Mouse (Mus musculus) forebrain, embryonic 12.5 days (tissue): Measurements from ENCODE around the gene Abce1. TPM values are rescaled to one million over a fixed set of nuclear protein-coding genes. Genes with fewer than 3 reads are reported as not detected.

Experiments used
- ATAC-seq: fragments of 200-750 bp; cut with Nextera tagmentation; 2 replicates; pipeline ENCODE4 v1.8.0; 2017; ENCODE audit warnings: moderate TSS enrichment; ENCODE audit not compliant: low FRiP score
- H3K27ac ChIP-seq: fragments of 300-500 bp; sonication (generic); 2 replicates; pipeline ENCODE4 v1.5.1; 2016; ENCODE audit warnings: mild to moderate bottlenecking
- H3K27me3 ChIP-seq: fragments of 300-500 bp; sonication (generic); 2 replicates; pipeline ENCODE4 v1.6.1; 2016; ENCODE audit warnings: mild to moderate bottlenecking
- H3K36me3 ChIP-seq: fragments of 300-500 bp; sonication (generic); replicated peaks from 2 replicates; pipeline ENCODE4 v1.6.1; 2016; ENCODE audit warnings: mild to moderate bottlenecking
- H3K4me1 ChIP-seq: fragments of 300-500 bp; sonication (generic); 2 replicates; pipeline ENCODE4 v1.6.1; 2016
- H3K4me2 ChIP-seq: fragments of 300-500 bp; sonication (generic); 2 replicates; pipeline ENCODE4 v1.6.1; 2016; ENCODE audit warnings: mild to moderate bottlenecking, moderate library complexity
- H3K4me3 ChIP-seq: fragments of 300-500 bp; sonication (generic); replicated peaks from 2 replicates; pipeline ENCODE4 v1.5.1; 2016; ENCODE audit warnings: mild to moderate bottlenecking
- H3K9ac ChIP-seq: fragments of 300-500 bp; sonication (generic); 2 replicates; pipeline ENCODE4 v1.6.1; 2016; ENCODE audit warnings: mild to moderate bottlenecking
- H3K9me3 ChIP-seq: fragments of 300-500 bp; sonication (generic); 2 replicates; pipeline ENCODE4 v1.6.1; 2016
- WGBS: fragments of 180-500 bp; shearing (Covaris S2); methylation state at CpG from one replicate; pipeline ENCODE4 v1.1.7; 2016; 5-methylcytosine and 5-hydroxymethylcytosine counted together
- polyA plus RNA-seq: library from polyadenylated mRNA; unstranded; fragments of >200 nt; fragmentation: Nextera tagmentation; extraction: Ambion mirVana; gene quantifications from 2 replicates; pipeline ENCODE4 v1.2.1, GENCODE M21; 2016

Abce1 gene
- polyA plus RNA-seq, 1 experiment from 2014 or later, result 120 TPM

DNA sequence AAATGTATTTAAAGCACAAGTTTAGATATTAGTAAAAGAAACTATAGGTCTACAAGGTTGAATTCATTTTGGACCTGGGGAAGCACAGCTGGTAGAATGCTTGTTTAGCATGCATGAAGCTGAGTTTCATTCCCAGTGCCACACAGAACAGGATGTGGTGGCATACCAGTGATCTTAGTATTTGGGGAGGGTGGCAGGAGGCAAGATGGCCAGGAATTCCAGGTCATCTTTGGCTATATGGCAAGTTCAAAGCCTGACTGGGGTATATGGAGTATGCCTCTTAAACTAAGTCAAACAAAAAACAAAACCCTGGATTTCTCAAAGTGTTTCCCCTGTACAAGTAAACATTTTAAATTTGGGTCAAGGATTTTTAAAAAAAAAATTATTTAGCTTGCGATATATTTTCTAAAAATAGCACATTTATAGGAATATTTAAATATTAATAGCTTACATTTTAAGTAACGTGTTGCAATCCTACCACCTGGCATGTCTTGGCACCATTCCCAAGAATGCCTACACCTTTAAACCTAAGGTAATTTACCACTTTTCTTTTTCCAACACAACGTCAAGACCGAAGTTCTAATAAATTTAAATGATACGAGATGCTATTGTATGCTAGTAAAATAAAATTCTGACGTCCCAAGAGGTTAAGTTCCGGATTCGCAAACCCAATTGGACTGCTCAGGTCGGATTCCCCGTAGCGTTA, 73.4 kb downstream of the Abce1 start:
- no peak for ATAC-seq
- Histone ChIP-seq H3K27me3 (no peaks in the 10 kb centered on the region), H3K36me3 (no peaks in the 10 kb centered on the region), H3K9ac (no peak overlapping the region), H3K4me1 (peaks cover 23% of the 10 kb centered on the region), H3K27ac (peak overlapping the region; percentile 95; the same call in 1 of the 2 replicates), H3K9me3 (no peaks in the 10 kb centered on the region), H3K4me3 (peak overlapping the region; percentile 87), H3K4me2 (peak overlapping the region; percentile 68)
- WGBS, result 11% methylated on average over 11 of the region's 11 CpGs

DNA sequence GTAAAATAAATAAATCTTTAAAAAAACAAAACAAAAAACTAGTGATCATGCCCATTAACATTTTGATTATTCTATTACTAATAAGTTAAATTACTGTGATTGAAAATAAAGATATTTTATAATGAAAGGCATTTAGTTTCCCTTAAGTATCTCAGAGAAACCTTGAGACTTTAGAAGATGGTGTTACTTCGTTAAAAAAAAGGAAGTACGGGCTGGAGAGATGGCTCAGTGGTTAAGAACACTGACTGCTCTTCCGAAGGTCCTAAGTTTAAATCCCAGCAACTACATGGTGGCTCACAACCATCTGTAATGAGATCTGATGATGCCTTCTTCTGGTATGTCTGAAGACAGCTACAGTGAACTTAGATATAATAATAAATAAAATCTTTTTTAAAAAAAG, 74.3 kb downstream of the Abce1 start:
- ATAC-seq, result no peak
- Histone ChIP-seq H3K27ac (no peak overlapping the region), H3K4me1 (peaks cover 17% of the 10 kb centered on the region), H3K9ac (no peak overlapping the region), H3K27me3 (no peaks in the 10 kb centered on the region), H3K4me2 (no peak overlapping the region), H3K9me3 (no peaks in the 10 kb centered on the region), H3K4me3 (no peak overlapping the region), H3K36me3 (no peaks in the 10 kb centered on the region)
- 82% methylated on average over 3 of the region's 3 CpGs for WGBS

GRCm38 (mm10) chr8:79636151-79636550, 75.4 kb downstream of the Abce1 start:
- Histone ChIP-seq H3K9ac (no peak overlapping the region), H3K36me3 (no peaks in the 10 kb centered on the region)
- 80% methylated on average over 1 of the region's 1 CpGs for WGBS

DNA sequence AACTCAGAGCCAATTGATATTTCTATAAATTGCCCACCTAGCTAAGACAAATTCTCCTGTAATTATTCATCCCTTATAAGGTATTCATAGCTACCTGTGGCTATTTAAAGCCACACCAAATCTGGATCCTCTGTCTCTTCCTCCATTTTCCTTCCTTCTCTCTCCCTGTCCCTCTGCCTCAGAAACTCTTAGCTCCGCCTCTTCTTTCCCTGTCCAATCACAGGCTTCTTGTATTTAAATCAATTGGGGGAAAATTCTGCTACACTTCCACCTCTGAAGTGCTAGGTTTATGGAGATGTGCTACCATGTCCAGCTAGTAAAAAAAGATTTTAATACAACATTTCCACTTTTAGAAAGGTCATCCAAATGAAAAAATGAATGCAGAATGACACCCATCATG, 76.0 kb downstream of the Abce1 start:
- Histone ChIP-seq H3K27me3 (no peaks in the 10 kb centered on the region), H3K4me1 (no peaks in the 10 kb centered on the region), H3K9me3 (no peaks in the 10 kb centered on the region), H3K4me2 (no peak overlapping the region), H3K4me3 (no peak overlapping the region), H3K9ac (no peak overlapping the region), H3K36me3 (no peaks in the 10 kb centered on the region), H3K27ac (no peak overlapping the region)
- no peak for ATAC-seq
- 80% methylated on average over 1 of the region's 1 CpGs for WGBS

More at GRCm38 (mm10) chr8:79636151-79636550, 75.4 kb downstream of the Abce1 start:
- Histone ChIP-seq H3K9me3 (no peaks in the 10 kb centered on the region), H3K4me2 (no peak overlapping the region), H3K27ac (no peak overlapping the region), H3K4me3 (no peak overlapping the region), H3K27me3 (no peaks in the 10 kb centered on the region), H3K4me1 (peaks cover 7% of the 10 kb centered on the region)
- ATAC-seq, result no peak

Other genes with a start within 250 kb of the Abce1 start
- 24.8 and 25.7 TPM in 2 replicates for gene Otud4, start 72.1 kb downstream of the Abce1 start, polyA plus RNA-seq
- gene Anapc10, start 80 bp upstream of the Abce1 start, polyA plus RNA-seq, result 45.5 and 54.1 TPM in 2 replicates